Mouse (Mus musculus): ENCODE results near the gene Adprh. TPM values are rescaled to one million over a fixed set of nuclear protein-coding genes. Genes with fewer than 3 reads are reported as not detected.
"Not testable (repeated sequence)": the region's sequence is repeated elsewhere in the genome, so short reads cannot be mapped to it uniquely, and the experiment has no call there.

Gene Adprh
- polyA plus RNA-seq (2015; fragmentation: Nextera tagmentation; extraction: Ambion mirVana): 81.1 and 87.5 TPM in 2 replicates

- under 1% methylated on average over 48 of the region's 61 CpGs for WGBS
- Histone ChIP-seq H3K27ac (peak within 1 kb of the TSS; percentile 96), H3K36me3 (peaks cover 19% of the 10 kb centered on the region), H3K4me2 (peak within 1 kb of the TSS; percentile 66), H3K27me3 (no peaks in the 10 kb centered on the region), H3K4me3 (peak within 1 kb of the TSS; percentile 89), H3K9ac (peak within 1 kb of the TSS; percentile 98), H3K4me1 (replicated peaks) (peaks cover 12% of the 10 kb centered on the region), H3K9me3 (replicated peaks) (no peaks in the 10 kb centered on the region)
- peak; percentile 95 for ATAC-seq (replicated peaks; ENCODE audit: insufficient number of reproducible peaks, insufficient read depth, low FRiP score, low read depth)
Measured at GRCm38 (mm10) chr16:38452442-38453202, at the start of gene Adprh. Gene Adprh (minus strand): TSS chr16:38452703.

- WGBS: 79% methylated on average over 7 of the region's 7 CpGs
- no peaks in the 10 kb centered on the region for H3K27me3 ChIP-seq
- no peak overlapping the region for H3K27ac ChIP-seq
- H3K9ac ChIP-seq: no peak overlapping the region
- no peak overlapping the region for H3K4me3 ChIP-seq
- no peak for ATAC-seq (replicated peaks; ENCODE audit: insufficient number of reproducible peaks, insufficient read depth, low FRiP score, low read depth)
- no peak overlapping the region for H3K4me2 ChIP-seq
- H3K9me3 ChIP-seq (replicated peaks): no peaks in the 10 kb centered on the region
- no peaks in the 10 kb centered on the region for H3K4me1 ChIP-seq (replicated peaks)
- H3K36me3 ChIP-seq: peaks cover 35% of the 10 kb centered on the region
Measured at GRCm38 (mm10) chr16:38496604-38497140, 44.2 kb upstream of the Adprh start.

- Histone ChIP-seq H3K27ac (no peak overlapping the region), H3K4me1 (replicated peaks) (no peaks in the 10 kb centered on the region), H3K9me3 (replicated peaks) (no peaks in the 10 kb centered on the region), H3K4me3 (no peak overlapping the region), H3K36me3 (peaks cover 22% of the 10 kb centered on the region), H3K9ac (no peak overlapping the region), H3K4me2 (no peak overlapping the region), H3K27me3 (no peaks in the 10 kb centered on the region)
- ATAC-seq (replicated peaks; ENCODE audit: insufficient number of reproducible peaks, insufficient read depth, low FRiP score, low read depth): no peak
- WGBS: 71% methylated on average over 10 of the region's 10 CpGs
Measured at GRCm38 (mm10) chr16:38493890-38494289, 41.4 kb upstream of the Adprh start.

- H3K27me3 ChIP-seq: no peaks in the 10 kb centered on the region
- no peak overlapping the region for H3K4me3 ChIP-seq
- ATAC-seq (replicated peaks; ENCODE audit: insufficient number of reproducible peaks, insufficient read depth, low FRiP score, low read depth): no peak
- no peak overlapping the region for H3K4me2 ChIP-seq
- no peak overlapping the region for H3K9ac ChIP-seq
- 78% methylated on average over 3 of the region's 3 CpGs for WGBS
- peaks cover 10% of the 10 kb centered on the region for H3K36me3 ChIP-seq
- no peaks in the 10 kb centered on the region for H3K4me1 ChIP-seq (replicated peaks)
- no peak overlapping the region for H3K27ac ChIP-seq
- no peaks in the 10 kb centered on the region for H3K9me3 ChIP-seq (replicated peaks)
Measured at GRCm38 (mm10) chr16:38492551-38492950, 40.0 kb upstream of the Adprh start.

- H3K36me3 ChIP-seq: no peaks in the 10 kb centered on the region
- no peak overlapping the region for H3K27ac ChIP-seq
- peak overlapping the region; percentile 81 for H3K4me2 ChIP-seq
- H3K9ac ChIP-seq: peak overlapping the region; percentile 31
- peaks cover 5% of the 10 kb centered on the region; the same call in 1 of the 2 replicates for H3K27me3 ChIP-seq
- ATAC-seq (replicated peaks; ENCODE audit: insufficient number of reproducible peaks, insufficient read depth, low FRiP score, low read depth): no peak
- H3K9me3 ChIP-seq (replicated peaks): no peaks in the 10 kb centered on the region
- WGBS: 29% methylated on average over 42 of the region's 42 CpGs
- H3K4me1 ChIP-seq (replicated peaks): peaks cover 10% of the 10 kb centered on the region
- H3K4me3 ChIP-seq: peak overlapping the region; percentile 47
Measured at GRCm38 (mm10) chr16:38483582-38484309, 31.2 kb upstream of the Adprh start.

GRCm38 (mm10) chr16:38482780-38483562 is 30.5 kb upstream of the Adprh start:
- Histone ChIP-seq H3K27ac (no peak overlapping the region), H3K36me3 (no peaks in the 10 kb centered on the region), H3K9ac (peak overlapping the region; percentile 31), H3K4me2 (peak overlapping the region; percentile 81), H3K27me3 (peaks cover 5% of the 10 kb centered on the region; the same call in 1 of the 2 replicates), H3K4me3 (peak overlapping the region; percentile 47), H3K9me3 (replicated peaks) (no peaks in the 10 kb centered on the region), H3K4me1 (replicated peaks) (peaks cover 10% of the 10 kb centered on the region)
- ATAC-seq (replicated peaks; ENCODE audit: insufficient number of reproducible peaks, insufficient read depth, low FRiP score, low read depth): no peak
- WGBS: 14% methylated on average over 32 of the region's 32 CpGs

GRCm38 (mm10) chr16:38481327-38481726 is 28.8 kb upstream of the Adprh start:
- no peak for ATAC-seq (replicated peaks; ENCODE audit: insufficient number of reproducible peaks, insufficient read depth, low FRiP score, low read depth)
- 67% methylated on average over 4 of the region's 4 CpGs for WGBS
- peaks cover 17% of the 10 kb centered on the region for H3K4me1 ChIP-seq (replicated peaks)

GRCm38 (mm10) chr16:38478296-38478695 is 25.8 kb upstream of the Adprh start:
- H3K27ac ChIP-seq: no peak overlapping the region
- ATAC-seq (replicated peaks; ENCODE audit: insufficient number of reproducible peaks, insufficient read depth, low FRiP score, low read depth): no peak
- H3K9me3 ChIP-seq (replicated peaks): no peaks in the 10 kb centered on the region
- H3K9ac ChIP-seq: no peak overlapping the region
- 90% methylated on average over 3 of the region's 3 CpGs for WGBS
- no peak overlapping the region for H3K4me2 ChIP-seq
- H3K36me3 ChIP-seq: no peaks in the 10 kb centered on the region
- no peak overlapping the region for H3K4me3 ChIP-seq
- H3K4me1 ChIP-seq (replicated peaks): peaks cover 17% of the 10 kb centered on the region
- H3K27me3 ChIP-seq: no peaks in the 10 kb centered on the region

More at GRCm38 (mm10) chr16:38481327-38481726, 28.8 kb upstream of the Adprh start:
- no peak overlapping the region for H3K27ac ChIP-seq
- H3K9ac ChIP-seq: no peak overlapping the region
- H3K9me3 ChIP-seq (replicated peaks): no peaks in the 10 kb centered on the region
- peaks cover 5% of the 10 kb centered on the region; the same call in 1 of the 2 replicates for H3K27me3 ChIP-seq
- no peak overlapping the region for H3K4me3 ChIP-seq
- H3K4me2 ChIP-seq: no peak overlapping the region
- H3K36me3 ChIP-seq: no peaks in the 10 kb centered on the region

GRCm38 (mm10) chr16:38477241-38477608 is 24.7 kb upstream of the Adprh start:
- Histone ChIP-seq H3K4me2 (peak overlapping the region; percentile 76), H3K9ac (peak overlapping the region; percentile 52), H3K4me3 (peak overlapping the region; percentile 44), H3K27ac (peak overlapping the region; percentile 90), H3K4me1 (replicated peaks) (peaks cover 14% of the 10 kb centered on the region)
- WGBS: 39% methylated on average over 14 of the region's 14 CpGs
- H3K27me3 ChIP-seq; H3K9me3 ChIP-seq (replicated peaks); ATAC-seq (replicated peaks; ENCODE audit: insufficient number of reproducible peaks, insufficient read depth, low FRiP score, low read depth); H3K36me3 ChIP-seq: not testable (repeated sequence)

GRCm38 (mm10) chr16:38476312-38477240 is 24.1 kb upstream of the Adprh start:
- peak; percentile 71 for ATAC-seq (replicated peaks; ENCODE audit: insufficient number of reproducible peaks, insufficient read depth, low FRiP score, low read depth)
- 5% methylated on average over 34 of the region's 34 CpGs for WGBS
- Histone ChIP-seq H3K27me3 (no peaks in the 10 kb centered on the region), H3K4me3 (peak overlapping the region; percentile 44), H3K36me3 (no peaks in the 10 kb centered on the region), H3K9ac (peak overlapping the region; percentile 52), H3K9me3 (replicated peaks) (no peaks in the 10 kb centered on the region), H3K27ac (peak overlapping the region; percentile 90), H3K4me2 (peak overlapping the region; percentile 76), H3K4me1 (replicated peaks) (peaks cover 14% of the 10 kb centered on the region)
